1 mouse cellular context compared by ENCODE assay signal in genomic region chr17:32506729-32507245, GRCm38 (mm10).
TF ChIP-seq lines count a peak whose summit lies in the region.

No protein-coding gene starts in this region.

TF ChIP-seq in MEL, 35 proteins besides CTCF, POLR2A, EP300 and RAD21 (continued from another document):
- TF ChIP-seq MAZ (IDR thresholded peaks at IDR 0.05; ENCODE audit: low read depth, low read length) = no peak
- TF ChIP-seq MXI1 (IDR thresholded peaks at IDR 0.05; ENCODE audit: low read depth, low read length) = no peak
TF ChIP-seq in MEL: peak in this region for 0.
